Mouse (Mus musculus): ENCODE data around the gene Acta1.

The Acta1 gene

DNA sequence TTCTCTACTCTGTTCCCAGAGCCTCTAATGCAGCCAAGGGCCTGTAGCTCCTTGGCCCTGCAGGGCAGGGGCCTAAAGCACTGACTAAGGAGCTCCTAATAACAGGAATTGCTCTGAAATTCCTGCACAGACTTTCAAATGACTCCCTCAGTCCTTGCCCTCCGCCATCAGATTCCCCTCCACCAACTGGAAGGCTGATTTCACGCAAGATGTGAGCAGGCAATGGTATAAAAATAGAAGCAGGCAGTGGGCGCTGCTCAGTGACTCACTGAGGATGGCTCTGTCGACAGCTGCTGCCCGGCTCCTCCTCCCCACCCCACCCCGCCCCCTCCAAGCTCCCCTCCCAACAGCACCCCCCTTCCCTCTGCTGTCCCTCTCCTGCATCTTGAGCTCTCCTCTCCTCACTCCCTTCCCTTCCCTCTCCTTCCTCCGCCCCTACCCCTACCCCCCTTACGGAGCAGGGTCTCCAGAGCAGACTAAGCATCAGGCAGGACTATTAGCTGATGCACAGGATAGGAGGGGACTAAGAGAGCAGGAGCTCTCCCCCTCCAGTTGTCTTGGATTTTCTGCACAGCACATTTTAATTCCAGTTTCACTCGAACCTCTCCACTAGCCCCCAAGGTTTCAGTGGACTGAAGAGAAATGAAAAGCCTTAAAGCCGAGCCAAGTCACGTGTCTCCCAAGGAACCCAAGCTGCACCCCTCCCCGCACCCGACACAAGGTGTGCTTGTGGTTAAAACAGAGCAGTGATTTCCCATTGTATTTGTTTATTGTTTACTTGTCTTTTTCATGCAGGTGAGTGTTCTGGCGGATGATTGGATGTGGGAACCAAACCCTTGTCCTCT lies 9.6 kb downstream of the Acta1 start:
- no peak for DNase-seq (ENCODE audit: low read depth, low spot score)

DNA sequence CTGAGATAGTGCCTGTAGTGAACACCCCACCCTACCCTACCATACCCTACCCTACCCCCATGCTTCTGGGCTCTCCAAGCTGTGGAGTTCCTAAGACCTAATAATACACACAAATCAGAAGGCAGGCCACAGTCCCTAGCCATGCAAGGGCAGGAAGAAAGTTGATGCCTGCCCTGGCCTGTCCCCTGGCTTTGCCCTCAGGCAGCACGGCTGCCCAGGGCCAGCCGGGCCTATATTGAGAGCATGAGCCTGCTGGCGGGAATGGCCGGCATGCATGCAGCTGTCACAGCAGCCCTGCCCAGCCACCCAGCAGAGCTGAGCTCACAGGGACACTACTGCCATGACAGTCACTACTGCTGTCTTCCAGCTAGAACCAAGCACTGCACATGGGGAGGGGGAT lies 11.5 kb downstream of the Acta1 start:
- no peak for DNase-seq (ENCODE audit: low read depth, low spot score)

- DNase-seq (ENCODE audit: low read depth, low spot score) = no peak
Measured at GRCm38 (mm10) chr8:123882412-123882811, 12.1 kb downstream of the Acta1 start.

- no peak for DNase-seq (ENCODE audit: low read depth, low spot score)
Measured at GRCm38 (mm10) chr8:123880821-123881350, 13.7 kb downstream of the Acta1 start.

GRCm38 (mm10) chr8:123880271-123880670 lies 14.3 kb downstream of the Acta1 start:
- no peak for DNase-seq (ENCODE audit: low read depth, low spot score)

GRCm38 (mm10) chr8:123877865-123878264 lies 16.7 kb downstream of the Acta1 start:
- no peak for DNase-seq (ENCODE audit: low read depth, low spot score)

DNA sequence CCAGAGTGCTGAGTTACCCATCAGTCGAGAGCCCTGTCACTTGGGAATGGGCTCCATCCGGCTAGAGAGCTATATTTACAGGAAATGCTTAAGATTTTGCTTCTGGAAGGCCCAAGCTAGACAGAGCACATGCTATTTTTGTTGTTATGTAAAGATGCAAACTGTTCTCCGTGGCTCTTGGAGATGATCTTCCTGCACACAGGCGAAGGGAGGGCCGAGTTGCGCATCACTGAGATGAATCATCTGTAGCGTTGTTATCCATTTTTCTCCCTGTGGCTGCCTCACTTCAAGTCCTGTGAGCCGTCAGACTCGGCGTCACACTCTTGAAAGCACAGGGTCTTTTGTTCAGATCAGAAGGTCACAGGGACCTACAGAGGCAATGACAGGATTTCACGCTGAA lies 20.2 kb downstream of the Acta1 start:
- no peak for DNase-seq (ENCODE audit: low read depth, low spot score)

- no peak for DNase-seq (ENCODE audit: low read depth, low spot score)
Measured at GRCm38 (mm10) chr8:123873364-123873763, 21.2 kb downstream of the Acta1 start.

DNA sequence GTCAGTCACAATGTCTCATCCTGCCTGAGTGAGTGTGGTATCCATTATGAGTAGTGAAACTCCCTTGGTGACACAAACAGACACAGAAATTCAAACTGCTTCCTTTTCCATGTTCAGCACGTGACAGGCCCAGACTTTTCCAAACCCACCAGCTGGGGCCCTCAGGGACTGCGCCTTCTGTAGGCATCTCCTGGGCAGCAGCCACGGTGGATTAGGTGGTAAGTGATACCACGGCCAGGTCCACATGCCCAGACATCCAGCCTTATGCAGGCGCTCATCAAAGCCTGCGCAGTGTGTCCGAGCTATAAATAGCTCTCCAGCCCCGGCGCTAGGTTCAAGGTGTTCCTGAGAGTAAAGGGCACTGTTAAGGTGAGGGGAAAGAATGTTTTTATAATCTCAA lies 22.5 kb downstream of the Acta1 start:
- DNase-seq (ENCODE audit: low read depth, low spot score) = no peak

GRCm38 (mm10) chr8:123866971-123867370 lies 27.6 kb downstream of the Acta1 start:
- no peak for DNase-seq (ENCODE audit: low read depth, low spot score)

DNA sequence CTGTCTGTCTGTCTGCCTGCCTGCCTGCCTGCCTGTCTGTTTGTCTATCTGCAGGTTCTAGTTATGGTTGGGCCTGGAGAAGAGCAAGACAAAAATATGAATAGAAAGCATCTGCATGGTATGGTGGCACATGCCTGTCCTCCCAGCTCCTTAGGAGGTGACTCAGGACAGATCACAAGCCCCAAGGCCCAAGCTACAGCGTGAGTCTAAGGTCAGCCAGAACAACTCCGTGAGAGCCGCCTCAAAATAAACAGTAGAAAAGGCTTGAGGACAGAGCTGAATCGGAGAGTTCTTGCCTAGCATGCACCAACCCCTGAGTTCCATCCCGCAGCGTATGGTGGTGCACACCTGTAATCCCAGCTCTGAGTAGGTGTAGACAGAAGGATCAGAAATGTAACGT lies 28.8 kb downstream of the Acta1 start:
- no peak for DNase-seq (ENCODE audit: low read depth, low spot score)

DNA sequence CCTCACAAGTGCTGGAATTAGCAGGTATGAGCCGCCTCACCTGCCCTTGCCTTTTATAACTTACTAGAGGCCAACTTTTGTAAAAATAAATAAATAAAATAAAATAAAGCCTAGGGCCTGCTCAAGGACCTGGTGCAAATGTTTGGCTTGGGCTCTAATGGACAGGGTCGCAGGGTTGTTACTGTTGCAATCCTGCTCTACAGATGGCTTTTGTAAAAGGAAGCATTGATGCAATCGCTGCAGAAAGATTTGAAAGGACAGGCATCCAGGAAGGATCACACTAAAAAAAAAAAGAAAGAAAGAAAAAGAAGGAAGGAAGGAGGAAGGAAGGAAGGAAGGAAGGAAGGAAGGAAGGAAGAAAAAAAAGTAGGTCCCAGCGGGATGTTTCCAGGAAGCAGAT lies 34.2 kb downstream of the Acta1 start:
- no peak for DNase-seq (ENCODE audit: low read depth, low spot score)

GRCm38 (mm10) chr8:123859648-123860259 lies 34.8 kb downstream of the Acta1 start, which contains the start of gene Ccsap:
Gene Ccsap, minus strand, starts transcription at chr8:123860209.
- DNase-seq (ENCODE audit: low read depth, low spot score) = no peak

GRCm38 (mm10) chr8:123858941-123859647 lies 35.5 kb downstream of the Acta1 start:
- peak; percentile 93 for DNase-seq (ENCODE audit: low read depth, low spot score)

DNA sequence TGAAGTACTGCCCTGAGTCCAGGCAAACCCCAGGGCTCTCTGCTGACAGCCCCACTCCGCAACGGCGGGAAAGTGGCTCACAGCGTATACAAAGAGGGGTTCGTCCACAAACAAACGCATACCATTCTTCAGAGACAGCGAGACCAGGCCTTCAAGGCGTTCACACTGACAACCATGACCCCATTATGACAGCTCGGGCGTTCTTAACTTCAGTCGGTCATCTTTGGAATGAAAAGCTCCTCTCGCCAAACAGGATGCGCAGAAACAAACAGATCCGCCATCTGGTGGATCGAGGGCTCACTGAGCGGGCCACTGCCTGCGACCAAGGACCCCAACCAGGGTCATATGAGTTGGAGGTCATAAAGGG lies 36.0 kb downstream of the Acta1 start:
- DNase-seq (ENCODE audit: low read depth, low spot score) = no peak

- DNase-seq (ENCODE audit: low read depth, low spot score) = no peak
Measured at GRCm38 (mm10) chr8:123857361-123857760, 37.2 kb downstream of the Acta1 start.

- peak; percentile 50 for DNase-seq (ENCODE audit: low read depth, low spot score)
Measured at GRCm38 (mm10) chr8:123854733-123855475, 39.6 kb downstream of the Acta1 start.

DNA sequence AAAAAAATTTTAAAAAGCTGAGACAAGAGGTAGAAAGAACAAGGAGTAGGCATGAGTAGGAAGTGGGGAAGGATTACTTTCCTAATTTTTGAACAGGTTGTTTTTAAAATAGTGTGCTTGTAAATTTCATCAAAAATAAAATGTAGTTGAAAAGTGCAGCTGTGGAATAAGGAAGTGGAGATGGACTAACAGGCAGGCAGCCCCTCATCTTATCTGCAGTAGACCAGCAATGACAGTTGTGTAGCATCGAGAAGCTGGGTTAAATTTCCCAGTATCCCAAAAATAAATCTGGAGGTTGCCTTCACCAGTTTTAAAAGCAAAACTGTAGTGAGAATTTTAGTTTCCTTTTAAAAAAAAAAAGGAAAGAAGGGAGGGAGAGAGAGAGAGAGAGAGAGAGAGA lies 40.3 kb downstream of the Acta1 start:
- no peak for DNase-seq (ENCODE audit: low read depth, low spot score)

DNA sequence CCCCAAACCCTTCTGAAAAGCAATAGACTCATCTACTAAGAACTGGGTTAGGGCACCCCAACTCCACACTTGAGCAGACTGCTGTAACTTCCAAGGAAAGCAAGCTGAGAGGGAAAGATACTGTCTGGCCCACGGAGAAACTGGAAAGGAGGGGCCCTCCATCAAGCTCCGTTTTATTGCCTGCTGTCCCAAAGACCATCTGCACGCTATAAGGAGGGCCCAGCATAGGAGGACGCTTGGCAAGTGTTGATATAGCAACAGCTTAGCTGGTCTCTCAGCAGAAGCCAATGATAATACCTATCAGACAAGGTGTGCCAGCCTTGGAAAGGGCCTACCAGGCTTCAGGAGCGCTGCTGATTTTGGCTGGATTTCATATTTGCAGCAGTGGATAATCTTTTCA lies 43.0 kb downstream of the Acta1 start:
- no peak for DNase-seq (ENCODE audit: low read depth, low spot score)

GRCm38 (mm10) chr8:123849352-123849751 lies 45.2 kb downstream of the Acta1 start:
- DNase-seq (ENCODE audit: low read depth, low spot score) = peak; percentile 90

DNA sequence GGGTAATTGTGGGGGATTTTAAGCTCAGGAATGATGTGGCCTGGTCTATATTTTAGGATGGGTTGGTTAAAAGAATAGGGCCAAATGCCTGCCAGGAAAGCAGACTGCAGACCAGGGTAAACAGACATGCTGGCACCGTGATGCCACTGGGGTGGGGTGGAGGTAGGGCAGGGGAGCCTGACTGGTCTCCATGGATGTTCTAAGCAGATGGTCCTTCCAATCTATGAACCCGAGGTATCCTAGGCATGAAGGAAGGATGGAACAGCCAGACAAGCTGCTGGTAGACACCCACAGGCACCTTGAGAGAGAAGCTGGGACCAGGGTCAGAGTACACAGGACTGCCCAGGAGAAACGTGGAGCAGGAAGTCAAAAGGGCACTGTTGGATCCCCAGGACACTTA lies 47.0 kb downstream of the Acta1 start:
- DNase-seq (ENCODE audit: low read depth, low spot score) = no peak

GRCm38 (mm10) chr8:123846509-123846908 lies 48.0 kb downstream of the Acta1 start:
- DNase-seq (ENCODE audit: low read depth, low spot score) = no peak
